Mouse (Mus musculus) right cerebral cortex, postnatal 10 days (tissue): Measurements from ENCODE around the gene Phf20.
A peak's percentile ranks its signal among the peaks of the same experiment; 100 is the strongest.

Experiments
- DNase-seq, 2 experiments: peaks; one replicate each; pipeline ENCODE4 v3.0.0; 2021; ENCODE audit warnings: low spot score in 2 of 2

Phf20 gene

DNA sequence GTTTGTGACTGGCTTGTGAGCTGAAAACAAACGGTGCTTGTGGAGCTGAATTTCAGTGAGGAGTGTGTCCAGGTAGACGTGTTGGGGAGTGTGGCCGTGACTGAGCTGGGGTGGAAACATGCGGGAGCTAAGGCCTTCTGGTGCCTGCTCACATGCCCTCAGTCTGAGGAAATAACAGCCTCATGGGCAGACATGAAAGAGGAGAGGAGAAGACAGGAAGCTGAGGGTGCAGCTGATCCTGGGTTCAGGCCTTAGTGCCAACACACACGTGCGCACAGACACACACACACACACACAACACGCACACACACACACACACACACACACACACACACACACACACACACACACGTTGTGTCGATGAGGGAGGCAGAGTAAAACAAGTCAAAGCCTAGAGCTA is 71.4 kb downstream of the Phf20 start:
- no peak for DNase-seq

DNA sequence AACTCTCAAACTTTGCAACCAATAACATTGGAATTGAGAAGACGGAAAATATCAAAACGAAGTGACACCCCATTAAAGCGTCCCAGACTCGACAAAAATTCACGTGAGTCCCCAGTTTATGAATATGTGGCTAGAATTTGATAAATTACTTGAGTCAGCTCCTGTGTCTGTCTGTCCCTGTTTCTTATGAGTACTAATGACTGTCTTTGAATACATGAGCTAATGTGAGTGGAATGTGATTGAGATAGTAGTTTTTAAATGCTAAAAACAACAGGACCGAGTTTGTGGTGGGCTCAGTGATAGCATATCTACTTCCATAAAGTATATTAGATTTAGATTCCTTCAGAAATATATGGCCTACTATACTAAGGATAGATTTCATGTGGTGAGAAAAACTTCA is 76.3 kb downstream of the Phf20 start:
- no peak for DNase-seq

DNA sequence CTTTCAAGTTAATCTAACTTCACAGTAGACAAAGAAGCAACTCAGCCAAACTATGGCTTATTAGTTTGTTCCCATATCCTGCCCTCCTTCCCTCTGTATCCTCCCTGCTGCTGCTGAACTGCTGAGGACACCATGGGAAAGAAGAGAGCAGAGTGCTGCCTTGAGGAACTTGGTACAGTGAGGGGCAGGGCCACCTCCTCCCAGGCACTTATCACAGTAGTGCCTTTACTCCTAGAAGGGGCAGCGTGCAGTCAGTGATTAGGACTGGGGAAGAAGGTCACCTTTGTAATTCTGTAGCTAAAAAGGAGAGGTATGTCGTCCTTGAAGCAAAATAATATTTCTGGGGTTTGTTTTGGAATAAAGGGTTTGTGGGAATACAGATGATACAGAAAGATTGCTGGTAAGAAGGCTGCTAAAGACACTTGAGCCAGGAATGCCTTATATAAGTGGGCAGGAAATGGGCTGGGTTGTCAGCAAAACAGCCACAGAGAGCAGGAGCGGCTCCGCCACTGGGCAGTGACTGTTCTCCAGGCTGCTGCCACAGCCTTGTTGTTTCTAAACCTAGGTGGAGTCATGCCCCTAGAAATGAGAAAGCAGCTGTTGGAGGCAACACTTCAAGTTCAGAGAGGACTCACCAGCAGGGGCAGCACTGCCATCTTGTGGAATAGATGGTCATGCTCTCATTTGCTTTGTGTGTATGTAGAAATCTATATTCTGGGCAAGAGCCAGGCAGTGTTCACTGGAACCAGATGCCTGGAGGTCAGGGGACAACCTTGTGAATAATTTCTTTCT is 82.2 kb downstream of the Phf20 start:
- DNase-seq: peak; percentile 87 to 88

DNA sequence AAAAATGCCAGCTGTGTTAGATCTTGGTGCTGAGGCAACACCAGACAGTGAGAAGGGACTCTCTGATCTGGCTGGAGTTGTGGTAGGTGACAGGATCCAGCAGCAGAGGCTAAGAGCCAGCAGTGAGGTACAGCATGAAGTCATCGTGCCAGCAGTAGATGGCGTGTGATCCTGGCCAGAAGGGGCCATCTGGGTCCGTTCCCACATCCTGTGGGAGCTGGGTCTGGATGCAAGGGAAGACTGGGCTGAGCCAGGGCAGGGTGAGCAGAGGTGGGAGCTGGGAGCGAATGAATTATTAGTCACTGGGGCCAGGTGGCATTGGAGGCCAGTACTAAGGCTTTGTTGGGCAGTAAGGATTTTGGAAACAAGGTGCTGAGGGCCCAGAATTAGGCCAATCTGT is 85.0 kb downstream of the Phf20 start:
- DNase-seq: no peak

DNA sequence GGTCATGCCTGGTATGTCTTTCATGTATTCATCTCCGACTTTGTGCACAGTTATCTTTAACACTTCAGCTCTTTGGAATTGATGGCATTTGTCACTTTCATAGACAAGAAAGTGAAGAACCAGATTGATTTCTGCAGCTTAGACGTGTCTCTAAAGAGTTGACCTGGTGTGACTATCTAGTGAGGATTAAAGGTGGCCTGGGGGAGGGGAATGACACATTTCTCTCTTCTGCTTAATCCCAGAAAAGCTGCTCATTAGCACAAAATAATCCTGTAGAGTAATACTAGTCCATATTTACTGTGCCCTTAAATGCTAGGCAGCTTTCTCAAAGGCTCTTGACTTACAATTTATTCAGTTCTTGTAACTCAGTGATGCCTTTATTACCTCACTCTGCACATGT is 88.9 kb downstream of the Phf20 start:
- DNase-seq: no peak

DNA sequence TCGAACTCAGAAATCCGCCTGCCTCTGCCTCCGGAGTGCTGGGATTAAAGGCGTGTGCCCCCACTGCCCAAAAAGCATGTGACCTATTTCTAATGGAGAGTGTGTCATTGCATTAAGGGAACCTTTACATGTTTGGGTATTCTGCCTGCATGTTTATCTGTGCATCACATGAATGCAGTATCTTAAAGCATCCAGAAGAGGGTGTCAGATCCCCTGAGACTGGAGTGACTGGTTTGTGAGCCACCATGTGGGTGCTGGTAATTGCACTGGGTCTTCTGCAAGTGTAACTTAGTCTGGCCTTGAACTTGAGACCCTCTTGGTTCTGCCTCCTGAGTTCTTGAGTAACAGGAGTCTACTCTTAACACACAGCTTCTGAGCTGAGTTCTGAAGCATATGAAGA is 90.5 kb downstream of the Phf20 start:
- no peak for DNase-seq

DNA sequence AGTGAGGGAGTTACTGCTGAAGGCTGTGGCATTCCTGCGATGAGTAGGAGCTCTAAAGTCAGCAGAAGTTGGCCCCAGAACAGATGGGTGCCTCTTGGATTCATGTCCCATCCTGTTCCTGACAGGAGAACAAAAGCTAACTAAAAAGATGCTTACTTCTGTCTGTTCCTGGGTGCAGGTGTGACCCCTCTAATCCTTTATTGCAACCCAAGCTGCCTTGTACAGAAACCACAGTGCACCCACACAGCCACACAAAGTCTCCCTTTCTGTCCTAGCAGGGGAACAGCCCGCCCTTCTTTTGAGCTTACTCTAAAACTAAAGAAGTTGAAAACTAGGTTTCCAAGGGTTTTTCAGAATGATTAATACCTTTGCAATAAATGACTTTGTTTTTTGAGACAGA is 92.0 kb downstream of the Phf20 start:
- no peak for DNase-seq

DNA sequence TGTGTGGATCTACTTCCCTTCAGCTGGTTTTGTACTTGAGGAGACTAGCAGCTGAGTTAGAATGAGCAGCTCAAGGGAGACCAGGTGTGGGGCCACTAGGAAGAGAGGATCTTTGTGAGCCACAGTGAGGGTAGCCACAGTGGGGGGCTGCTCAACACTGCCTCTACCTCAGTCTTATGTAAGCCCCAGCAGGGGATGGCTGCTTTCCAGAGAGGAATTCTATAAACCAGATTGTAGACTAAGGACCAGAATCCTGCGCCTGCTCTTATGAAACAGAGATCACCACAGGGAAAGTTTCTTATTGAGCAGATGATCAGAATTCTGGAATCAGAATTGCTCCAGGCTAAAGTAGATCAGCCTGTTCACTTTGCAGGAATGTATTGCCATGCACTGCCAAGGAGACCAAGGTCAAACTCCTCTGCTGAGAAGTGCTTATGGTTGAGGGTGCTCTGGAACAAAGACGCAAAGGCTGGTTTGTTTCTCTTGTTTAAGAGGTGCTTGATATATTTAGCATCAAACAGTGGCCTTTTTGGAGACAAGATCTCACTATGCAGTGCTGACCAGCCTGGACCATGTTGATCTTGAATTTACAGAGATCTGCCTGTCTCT is 93.4 kb downstream of the Phf20 start:
- DNase-seq: no peak

DNA sequence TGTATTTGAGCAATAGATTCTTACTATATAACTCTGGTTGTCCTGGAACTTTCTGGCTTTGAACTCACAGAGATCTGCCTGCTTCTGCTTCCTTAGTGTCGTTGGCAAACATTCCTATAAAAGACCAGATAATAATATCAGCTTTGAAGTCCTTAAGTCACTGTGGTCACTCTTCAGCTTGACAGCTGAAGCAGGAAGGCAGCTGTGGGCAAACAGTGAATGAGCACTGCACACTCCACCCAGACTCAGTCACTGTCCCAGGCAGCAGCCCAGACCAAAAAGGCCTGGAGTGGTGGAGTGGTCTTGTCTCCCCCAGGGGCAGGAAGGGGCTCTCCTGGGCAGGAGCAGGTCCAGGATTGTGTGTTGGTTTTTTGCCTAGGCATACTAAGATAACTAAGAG is 95.7 kb downstream of the Phf20 start:
- no peak for DNase-seq

DNA sequence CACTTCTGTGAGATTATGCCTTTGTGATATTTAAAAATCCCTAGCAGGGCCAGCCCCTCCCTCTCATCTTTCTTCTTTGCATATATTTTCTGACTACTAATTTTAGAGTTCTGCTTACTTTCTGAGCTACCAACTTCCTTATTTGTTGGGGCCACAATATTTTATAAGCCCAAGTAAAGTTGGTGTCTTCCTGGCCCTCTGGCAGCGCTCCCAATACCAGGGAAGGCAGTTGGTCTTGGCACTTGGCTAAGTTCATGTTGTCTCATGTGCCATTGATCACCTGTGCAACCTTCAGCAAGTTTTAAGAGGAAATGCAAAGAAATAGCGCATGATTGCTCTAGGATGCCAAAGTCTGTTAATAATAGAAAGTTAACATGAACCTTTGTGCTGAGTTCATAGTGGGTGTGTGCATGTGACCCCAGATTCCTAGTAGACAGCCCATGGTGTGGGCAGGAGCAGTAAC is 99.4 kb downstream of the Phf20 start:
- no peak for DNase-seq

DNA sequence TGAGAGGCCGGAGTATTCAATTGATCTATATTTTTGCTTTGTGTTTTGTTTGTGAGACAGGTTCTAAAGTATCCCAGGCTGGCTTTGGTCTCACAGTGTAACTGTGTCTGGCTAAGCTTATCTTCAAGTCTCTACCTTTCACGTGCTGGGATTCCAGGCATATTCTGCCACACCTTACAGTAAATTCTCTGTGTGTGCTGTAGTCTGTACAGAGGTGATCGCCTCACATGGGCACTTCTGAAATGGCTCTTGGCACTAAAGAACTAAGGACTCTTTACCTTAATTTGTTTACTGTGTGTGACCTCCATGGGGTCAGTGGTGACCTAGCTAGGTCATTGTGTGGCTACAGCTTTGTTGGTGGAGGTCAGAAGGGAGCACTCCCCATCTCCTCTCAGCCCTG is 99.9 kb downstream of the Phf20 start:
- DNase-seq: no peak

DNA sequence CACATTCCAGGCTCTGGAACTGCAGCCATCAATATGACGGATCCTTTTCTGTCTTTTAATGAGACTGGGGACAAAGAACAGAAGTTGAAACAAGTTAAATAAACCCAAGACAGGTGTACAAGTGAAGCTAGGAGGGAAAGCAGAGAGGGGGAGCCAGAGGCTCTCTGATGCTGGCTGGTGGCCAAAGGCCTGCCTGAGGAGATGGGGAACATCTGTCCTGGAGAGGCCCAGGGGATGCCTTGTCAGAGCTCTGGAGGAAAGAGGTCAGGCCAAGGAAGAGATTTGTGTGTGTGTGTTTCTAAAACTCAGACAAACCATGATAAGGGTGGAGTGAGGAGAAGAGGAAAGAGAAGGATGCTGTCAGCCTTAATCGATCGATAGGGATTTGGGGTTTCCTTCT is 101.4 kb downstream of the Phf20 start:
- DNase-seq: no peak

DNA sequence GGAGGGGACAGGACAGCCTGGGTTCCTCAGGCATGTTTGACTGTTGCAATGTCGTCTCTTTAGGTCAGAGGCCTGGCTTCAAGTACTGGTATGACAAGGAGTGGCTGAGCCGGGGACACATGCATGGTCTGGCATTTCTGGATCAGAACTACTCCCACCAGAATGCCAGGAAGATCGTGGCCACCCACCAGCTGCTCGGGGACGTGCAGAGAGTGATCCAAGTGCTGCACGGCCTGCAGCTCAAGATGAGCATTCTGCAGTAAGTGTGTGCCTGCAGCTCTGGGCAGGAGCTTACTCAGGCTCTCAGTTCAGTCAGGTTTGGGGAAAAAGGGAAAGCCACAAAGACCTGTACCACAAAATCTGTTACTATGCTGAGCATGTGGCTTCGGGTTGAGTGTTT is 102.2 kb downstream of the Phf20 start:
- no peak for DNase-seq

DNA sequence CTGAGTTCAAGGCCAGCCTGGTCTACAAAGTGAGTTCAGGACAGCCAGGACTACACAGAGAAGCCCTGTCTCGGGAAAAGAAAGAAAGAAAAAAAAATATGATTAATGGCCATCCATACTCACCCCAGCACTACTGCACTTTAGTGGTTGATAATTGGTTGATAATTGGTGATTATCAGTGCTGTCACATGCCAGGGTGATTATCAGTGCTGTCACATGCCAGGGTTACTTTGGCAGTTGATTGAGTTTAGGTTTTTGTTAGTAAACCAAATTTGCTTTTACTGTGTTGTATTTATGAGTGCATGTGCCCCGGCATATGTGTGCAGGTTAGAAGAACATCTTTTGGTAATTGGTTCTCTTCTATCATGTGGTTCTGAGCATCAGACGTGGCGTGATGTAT is 105.8 kb downstream of the Phf20 start:
- no peak for DNase-seq

DNA sequence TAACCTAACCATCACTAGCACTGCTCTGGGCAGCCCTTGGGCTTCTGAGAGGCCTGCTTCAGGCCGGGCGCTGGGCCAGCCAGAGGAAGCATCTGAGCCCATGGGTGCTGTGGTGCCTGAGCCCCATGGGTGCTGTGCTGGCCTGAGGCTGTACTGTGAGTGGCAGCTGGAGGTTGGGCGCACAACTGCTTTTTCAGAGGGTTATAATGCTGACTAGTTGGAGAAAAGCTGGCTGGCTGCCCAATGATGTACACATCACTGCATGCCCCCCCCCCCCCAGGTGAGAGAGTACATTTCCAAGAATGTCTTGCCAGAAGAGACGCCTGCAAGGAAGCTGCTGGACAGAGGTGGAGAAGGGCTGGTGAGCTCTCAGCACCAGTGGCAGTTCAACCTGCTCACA is 108.1 kb downstream of the Phf20 start:
- DNase-seq: no peak

DNA sequence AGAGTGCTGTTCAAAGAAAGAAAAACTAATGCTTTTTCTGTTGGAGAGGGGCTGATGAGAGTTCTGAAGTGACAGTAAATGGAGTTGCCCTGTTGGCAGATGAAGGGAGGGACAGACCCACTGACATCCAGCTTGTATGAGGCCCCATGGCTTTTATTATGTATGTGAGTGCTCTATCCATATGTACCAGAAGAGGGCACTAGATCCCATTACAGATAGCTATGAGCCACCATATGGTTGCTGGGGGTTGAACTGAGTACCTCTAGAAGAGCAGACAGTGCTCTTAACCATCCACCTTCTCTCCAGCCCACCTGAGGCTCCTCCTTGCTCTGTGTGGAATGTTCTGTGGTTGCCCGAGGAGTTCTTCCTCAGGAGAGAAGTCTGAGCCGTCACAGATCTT is 109.6 kb downstream of the Phf20 start:
- no peak for DNase-seq

DNA sequence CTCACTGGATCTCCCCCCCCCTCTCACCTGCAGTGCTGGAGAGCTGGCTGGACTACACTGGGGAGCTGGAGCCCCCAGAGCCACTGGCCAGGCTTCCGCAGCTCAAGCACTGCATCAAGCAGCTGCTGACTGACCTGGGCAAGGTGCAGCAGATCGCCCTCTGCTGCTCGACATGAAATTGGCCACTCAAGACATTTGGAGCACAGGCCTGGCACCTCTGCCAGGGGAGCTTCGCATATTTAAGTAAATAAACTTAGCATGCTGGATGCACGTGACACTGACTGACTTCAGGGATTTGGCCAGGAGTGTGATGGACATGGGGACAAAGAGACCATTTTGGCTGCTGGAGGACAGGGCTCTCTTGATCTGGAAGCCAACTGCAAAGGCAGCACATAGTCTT is 111.0 kb downstream of the Phf20 start:
- DNase-seq: no peak

DNA sequence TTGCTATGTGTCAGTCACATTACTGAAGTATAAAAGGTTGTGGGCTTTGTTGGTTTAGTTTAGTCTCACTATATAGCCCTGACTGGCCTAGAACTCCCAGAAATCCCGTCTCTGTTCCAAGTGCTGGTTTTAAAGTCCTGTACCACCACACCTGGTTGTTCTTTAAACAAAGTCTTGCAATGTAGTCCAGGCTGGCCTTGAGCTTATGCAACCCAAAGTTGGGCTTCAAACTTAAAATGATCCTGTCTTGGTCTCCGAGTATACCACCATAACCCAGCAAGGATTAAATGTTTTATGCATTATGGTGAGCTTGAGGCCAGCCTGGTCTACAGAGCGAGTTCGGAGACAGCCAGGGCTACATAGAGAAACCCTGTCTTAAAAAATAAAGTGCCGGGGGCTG is 113.7 kb downstream of the Phf20 start:
- DNase-seq: no peak

DNA sequence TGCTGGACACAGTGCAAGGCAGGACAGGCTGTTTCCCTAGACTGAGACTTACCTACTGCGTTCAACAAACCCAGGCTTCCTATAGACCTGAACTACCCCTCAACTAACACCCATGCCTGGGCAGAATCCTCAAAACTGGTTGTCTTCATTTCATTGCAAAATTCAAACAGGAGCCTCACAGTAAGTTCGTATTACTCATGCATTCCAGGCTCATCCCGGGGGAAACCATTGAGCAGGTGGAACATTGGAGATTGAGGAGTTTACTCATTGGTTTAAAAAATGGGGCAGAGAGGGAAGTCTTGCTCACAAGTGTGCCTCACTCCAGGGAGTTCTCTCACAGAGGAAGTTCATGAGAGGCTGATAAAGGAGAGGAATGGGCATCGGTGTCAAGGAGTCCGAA is 114.2 kb downstream of the Phf20 start:
- DNase-seq: no peak

DNA sequence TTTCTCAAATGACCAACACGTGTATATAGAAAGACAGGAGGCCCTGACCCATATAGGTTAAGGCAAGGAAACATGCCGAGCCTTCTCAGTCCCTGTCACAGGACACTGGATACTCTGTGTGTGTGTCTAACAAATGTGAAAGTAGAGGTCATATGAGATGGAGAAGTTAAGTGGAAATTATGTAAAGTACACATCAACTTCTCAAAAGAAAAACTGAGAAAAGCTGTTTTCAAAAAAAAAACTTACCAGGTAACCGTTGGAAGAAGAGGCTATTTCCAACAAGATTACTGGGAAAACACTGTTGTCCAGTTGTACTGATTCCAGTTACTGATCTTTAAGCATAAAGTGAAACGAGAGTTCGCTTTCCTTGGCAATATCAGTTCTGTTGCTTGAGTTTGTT is 114.7 kb downstream of the Phf20 start:
- DNase-seq: no peak

DNA sequence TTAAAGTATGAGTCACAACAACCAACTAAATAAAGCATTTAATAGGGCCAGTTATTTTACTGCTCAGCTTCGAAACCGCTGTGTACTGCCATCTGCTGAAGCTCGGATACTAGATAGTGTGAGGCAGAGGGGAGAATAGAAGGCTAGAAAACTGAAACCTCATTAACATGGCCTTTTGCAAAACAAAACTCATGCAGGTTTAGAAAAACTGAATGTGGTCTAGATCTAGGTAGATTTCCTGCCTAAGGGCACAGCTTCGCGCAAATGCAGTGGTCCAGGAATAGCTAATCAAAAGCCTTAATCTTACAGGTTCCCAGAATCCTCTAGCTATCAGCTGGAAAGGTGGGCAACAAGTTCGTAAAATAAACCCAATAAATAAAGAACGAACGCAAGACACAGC is 115.2 kb downstream of the Phf20 start:
- DNase-seq: no peak

DNA sequence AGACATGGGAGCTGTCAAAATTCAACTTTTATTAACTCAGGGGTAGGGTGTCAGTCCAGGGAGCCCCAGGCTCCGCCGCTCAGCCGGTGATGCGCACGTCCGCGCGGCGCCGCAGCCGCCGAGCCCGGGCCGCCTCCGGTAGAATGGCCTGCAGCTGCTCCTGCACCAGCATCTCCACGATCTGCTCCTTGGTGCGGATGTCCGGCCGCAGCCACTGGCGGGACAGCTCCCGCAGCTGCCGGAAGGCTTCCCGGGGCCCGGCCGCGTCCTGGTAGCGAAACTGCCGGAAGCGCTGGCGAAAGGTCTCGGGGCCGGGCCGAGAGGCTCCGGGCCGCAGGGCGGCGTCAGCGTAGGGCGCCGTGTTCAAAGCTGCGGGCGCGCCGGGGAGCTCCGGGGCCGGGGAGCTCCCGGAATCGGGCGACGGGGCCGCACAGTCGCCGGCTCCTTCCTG is 115.6 kb downstream of the Phf20 start:
- DNase-seq: peak; percentile 56 to 59

DNA sequence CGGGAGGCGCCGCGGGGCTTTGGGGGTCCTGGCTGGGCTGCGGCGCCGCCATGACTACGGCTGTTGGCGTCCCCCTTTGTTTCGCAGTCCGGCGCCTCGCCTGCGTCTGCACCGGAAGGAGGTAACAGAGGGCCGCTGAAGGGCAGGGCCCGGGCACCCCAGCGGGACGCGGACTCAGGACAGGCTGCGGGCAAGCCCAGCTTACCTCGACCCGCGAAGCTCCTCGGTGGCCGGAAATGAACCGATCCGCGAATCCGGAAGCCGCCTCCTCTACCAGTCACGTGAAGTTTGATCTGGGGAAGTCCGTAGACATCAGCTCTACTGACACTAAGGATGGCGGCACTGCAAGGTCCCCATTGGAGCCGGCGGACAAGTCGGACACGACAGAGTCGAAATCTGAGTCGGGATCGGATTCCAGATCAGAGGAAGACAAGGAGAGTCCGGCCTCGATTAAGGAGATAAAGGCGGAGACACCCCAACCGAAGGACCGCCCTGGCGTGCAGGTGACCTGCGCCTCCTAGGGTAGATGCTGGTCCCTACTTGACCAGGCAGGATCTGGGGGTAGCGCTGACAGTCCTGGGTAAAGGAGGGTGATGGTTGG is 116.1 kb downstream of the Phf20 start, which contains the start of the genes Cnbd2 and Scand1:
Gene Cnbd2 (plus strand): TSS at position 3 of the 601 bp plus-strand sequence.
Gene Scand1 (minus strand): TSS at position 408 of the 601 bp plus-strand sequence.
- peak; percentile 88 to 91 for DNase-seq
